Mouse (Mus musculus) left cerebral cortex, adult 6 months (tissue): ENCODE measurements around the gene Ndc1. TPM values are rescaled to one million over a fixed set of nuclear protein-coding genes. Genes with fewer than 3 reads are reported as not detected.

ENCODE experiments used
- long read RNA-seq, 2 experiments: library from polyadenylated mRNA; unstranded; transcript quantifications; one replicate each; pipeline ENCODE4 v2.0.0; 2019 to 2020
- polyA plus RNA-seq: library from polyadenylated mRNA; unstranded; fragments of <200 nt; fragmentation: Nextera tagmentation; gene quantifications from 2 replicates; pipeline ENCODE4 v1.2.3, GENCODE M21; 2021

Gene Ndc1
- polyA plus RNA-seq, result 4.6 and 5.5 TPM in 2 replicates
- long read RNA-seq, experiment 1, full-length matches to known transcripts, result 20 of 38 reads
- long read RNA-seq, experiment 1, partial matches to known transcripts, result 5 of 38 reads
- long read RNA-seq, experiment 1, other reads (novel, unspliced or antisense), result 13 of 38 reads
- long read RNA-seq, experiment 2, full-length matches to known transcripts, result 2 of 8 reads
- long read RNA-seq, experiment 2, partial matches to known transcripts, result 3 of 8 reads
- long read RNA-seq, experiment 2, other reads (novel, unspliced or antisense), result 3 of 8 reads

GRCm38 (mm10) chr4:107367567-107368314 lies at the start of gene Ndc1:
Ndc1 (plus strand) TSS chr4:107367784.

GRCm38 (mm10) chr4:107434356-107435237 lies 67.0 kb downstream of the Ndc1 start, which contains the start of gene Glis1:
Glis1 (plus strand) TSS chr4:107434591.

Other genes with a start within 250 kb of the Ndc1 start
- gene Tmem59, start 189.4 kb upstream of the Ndc1 start, polyA plus RNA-seq, result 333 and 480 TPM in 2 replicates
- gene Tceanc2, start 188.7 kb upstream of the Ndc1 start, polyA plus RNA-seq, result 8.5 and 10.1 TPM in 2 replicates
- not detected in 2 replicates for gene Ldlrad1, start 158.6 kb upstream of the Ndc1 start, polyA plus RNA-seq
- gene Lrrc42, start 114.3 kb upstream of the Ndc1 start, polyA plus RNA-seq, result 14.3 and 18.9 TPM in 2 replicates
- 58.1 and 59.7 TPM in 2 replicates for gene Hspb11, start 114.2 kb upstream of the Ndc1 start, polyA plus RNA-seq
- not detected in 2 replicates for gene Dio1, start 60.6 kb upstream of the Ndc1 start, polyA plus RNA-seq
- 101 and 135 TPM in 2 replicates for gene Yipf1, start 53.4 kb upstream of the Ndc1 start, polyA plus RNA-seq
- 0.13 and 0.41 TPM in 2 replicates for gene Glis1, start 66.8 kb downstream of the Ndc1 start, polyA plus RNA-seq